8 mouse cellular contexts compared by ENCODE assay signal in the genomic region with DNA sequence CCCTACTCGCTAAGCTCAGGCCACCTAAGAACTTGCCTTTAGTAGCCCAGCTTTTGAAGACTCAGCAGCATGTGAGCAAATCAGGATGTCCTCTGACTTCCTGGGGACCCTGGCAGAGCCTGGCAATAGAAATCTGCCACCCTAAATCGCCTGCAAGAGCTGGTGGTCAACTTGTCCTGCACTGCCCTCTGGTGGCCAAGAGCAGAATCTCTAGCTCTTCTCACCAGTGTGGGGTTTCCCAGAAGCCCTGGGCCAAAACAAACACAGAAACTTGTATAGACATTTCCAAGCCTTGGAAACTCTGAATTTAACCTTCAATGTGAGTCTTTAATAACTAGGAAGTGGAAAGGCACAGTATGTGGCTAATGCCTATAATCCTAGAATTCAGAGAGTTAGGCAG. TPM values are rescaled to one million over a fixed set of nuclear protein-coding genes. Genes with fewer than 3 reads are reported as not detected.
A peak's percentile ranks its signal among the peaks of the same experiment; 100 is the strongest.
DNase-seq lines count a peak whose midpoint lies in the region; ATAC-seq and TF ChIP-seq lines count a peak whose summit lies in the region.

No protein-coding gene starts in this region.

- no peak overlapping the region for H3K27ac ChIP-seq in MEL (ENCODE audit: control insufficient read depth, low read depth, low read length)
- no peak overlapping the region for H3K27ac ChIP-seq in forebrain, embryonic 12.5 days

- no peak for TF ChIP-seq EP300 in MEL (IDR thresholded peaks at IDR 0.05; ENCODE audit: low read depth in 1 of 2, low read length in 2 of 2)

- no peak overlapping the region for H3K4me3 ChIP-seq in MEL (ENCODE audit: control insufficient read depth in 1 of 2, insufficient read depth in 1 of 2, low read depth in 2 of 2, low read length in 2 of 2)
- H3K4me3 ChIP-seq in forebrain, embryonic 12.5 days (replicated peaks) = no peak overlapping the region

- peak; percentile 57 for DNase-seq in MEL (ENCODE audit: low read depth, low spot score)
- DNase-seq in c-Kit-positive CD71-positive TER-119-negative erythroid progenitor cells, embryonic 14.5 days (ENCODE audit: low read depth) = peak; percentile 24
- peak; percentile 68 for DNase-seq in heart, postnatal 25 days (ENCODE audit: low spot score)
- peak; percentile 76 for DNase-seq in layer of hippocampus, adult 9-10 months (ENCODE audit: low spot score)
- peak; percentile 92 for DNase-seq in lung, postnatal 10 days
- DNase-seq in right cerebral cortex, adult 2 months (ENCODE audit: low spot score in 2 of 2) = peak; percentile 89 to 91
- DNase-seq in urinary bladder, adult 2 months (ENCODE audit: low spot score) = peak; percentile 67

- no peak for TF ChIP-seq POLR2A in MEL (IDR thresholded peaks at IDR 0.05; ENCODE audit: control insufficient read depth in 1 of 2, insufficient read depth in 1 of 2, low read depth in 1 of 2, low read length in 2 of 2, poor library complexity in 1 of 2)

- 25% methylated on average over 2 of the region's 2 CpGs for WGBS in forebrain, embryonic 12.5 days

- TF ChIP-seq RAD21 in MEL (IDR thresholded peaks at IDR 0.05; ENCODE audit: low read depth, low read length) = peak; percentile 79

- H3K36me3 ChIP-seq in MEL (ENCODE audit: control insufficient read depth in 1 of 2, insufficient read depth in 2 of 2, low read length in 2 of 2) = no peaks in the 10 kb centered on the region
- H3K36me3 ChIP-seq in forebrain, embryonic 12.5 days (replicated peaks) = no peaks in the 10 kb centered on the region

- intact Hi-C loops in heart, postnatal 25 days (cut with DNase I) = loop anchor here (1.0 to 2.0 kb wide), 4 partner anchors 156 to 284 kb away; no protein-coding TSS in a partner anchor

- H3K9ac ChIP-seq in MEL (ENCODE audit: control insufficient read depth, low read depth, low read length, poor library complexity, severe bottlenecking) = no peak overlapping the region
- no peak overlapping the region for H3K9ac ChIP-seq in forebrain, embryonic 12.5 days

- no peaks in the 10 kb centered on the region for H3K79me2 ChIP-seq in MEL (ENCODE audit: control insufficient read depth, insufficient read depth, low read length, poor library complexity)

- no peaks in the 10 kb centered on the region for H3K9me3 ChIP-seq in MEL (replicated peaks; ENCODE audit: insufficient read depth, low read length)
- no peaks in the 10 kb centered on the region for H3K9me3 ChIP-seq in forebrain, embryonic 12.5 days

- peak; percentile 74 for ATAC-seq in forebrain, embryonic 12.5 days (ENCODE audit: low FRiP score)

- H3K27me3 ChIP-seq in MEL (ENCODE audit: control insufficient read depth in 1 of 2, insufficient read depth in 2 of 2, low read length in 2 of 2) = no peaks in the 10 kb centered on the region
- no peaks in the 10 kb centered on the region for H3K27me3 ChIP-seq in forebrain, embryonic 12.5 days

- H3K4me1 ChIP-seq in MEL (ENCODE audit: control insufficient read depth in 1 of 2, insufficient read depth in 2 of 2, low read length in 2 of 2) = no peaks in the 10 kb centered on the region
- H3K4me1 ChIP-seq in forebrain, embryonic 12.5 days = no peaks in the 10 kb centered on the region

- TF ChIP-seq CTCF in MEL (IDR thresholded peaks at IDR 0.05 in 2 of 3, conservative IDR thresholded peaks at IDR 0.05 in 1 of 3; ENCODE audit: control insufficient read depth in 1 of 3, insufficient read depth in 1 of 3, low read depth in 2 of 3, low read length in 3 of 3, poor library complexity in 1 of 3, severe bottlenecking in 1 of 3) = peak; percentile 63 to 80 (median 70)

- no peak overlapping the region for H3K4me2 ChIP-seq in forebrain, embryonic 12.5 days

TF ChIP-seq in MEL, 35 proteins besides CTCF, POLR2A, EP300 and RAD21:
- TF ChIP-seq E2F4 (IDR thresholded peaks at IDR 0.05; ENCODE audit: borderline replicate concordance, low read depth, low read length) (no peak), ZC3H11A (IDR thresholded peaks at IDR 0.05; ENCODE audit: low read depth, low read length) (peak; percentile 47; the same call in 1 of the 2 replicates), SMC3 (IDR thresholded peaks at IDR 0.05; ENCODE audit: low read depth, low read length) (peak; percentile 69)

RNA-seq across cellular contexts. Expression of a gene that starts 58.3 kb away (rescaled TPM):
- not detected in 2 replicates for total RNA-seq in MEL (2012; rRNA removed)
- polyA plus RNA-seq in MEL (2012; ENCODE audit: insufficient read depth in 1 of 2, insufficient read length in 2 of 2, low read depth in 1 of 2, low replicate concordance in 2 of 2, missing spikeins in 1 of 2) = not detected
- polyA plus RNA-seq in forebrain, embryonic 12.5 days (2016; fragmentation: Nextera tagmentation; extraction: Ambion mirVana) = 51.9 and 54.6 TPM in 2 replicates
- 10 to 100 TPM; 55.2 to 61.3 TPM for total RNA-seq in heart, postnatal 25 days (2021)
- 140 and 183 TPM in 2 replicates for polyA plus RNA-seq in urinary bladder, adult 2 months (2012; rRNA removed)

Comparison
In these comparisons a context has a peak if more than half of its experiments do, and no peak if none do; other contexts are left out.
1. DNase-seq: peak in every context shown above with its lines; median percentile 92 in lung, postnatal 10 days; 90 in right cerebral cortex, adult 2 months; 76 in layer of hippocampus, adult 9-10 months; 68 in heart, postnatal 25 days; 67 in urinary bladder, adult 2 months; 57 in MEL; 24 in c-Kit-positive CD71-positive TER-119-negative erythroid progenitor cells, embryonic 14.5 days.
2. RNA of a gene that starts 58.3 kb away (polyA plus RNA-seq): 140 to 183 TPM in urinary bladder, adult 2 months and 51.9 to 54.6 TPM in forebrain, embryonic 12.5 days; not detected in MEL; every median in the first group is over 10 times any median in the second.